Mouse (Mus musculus): ENCODE data around the gene Cd99l2.

Gene Cd99l2

DNA sequence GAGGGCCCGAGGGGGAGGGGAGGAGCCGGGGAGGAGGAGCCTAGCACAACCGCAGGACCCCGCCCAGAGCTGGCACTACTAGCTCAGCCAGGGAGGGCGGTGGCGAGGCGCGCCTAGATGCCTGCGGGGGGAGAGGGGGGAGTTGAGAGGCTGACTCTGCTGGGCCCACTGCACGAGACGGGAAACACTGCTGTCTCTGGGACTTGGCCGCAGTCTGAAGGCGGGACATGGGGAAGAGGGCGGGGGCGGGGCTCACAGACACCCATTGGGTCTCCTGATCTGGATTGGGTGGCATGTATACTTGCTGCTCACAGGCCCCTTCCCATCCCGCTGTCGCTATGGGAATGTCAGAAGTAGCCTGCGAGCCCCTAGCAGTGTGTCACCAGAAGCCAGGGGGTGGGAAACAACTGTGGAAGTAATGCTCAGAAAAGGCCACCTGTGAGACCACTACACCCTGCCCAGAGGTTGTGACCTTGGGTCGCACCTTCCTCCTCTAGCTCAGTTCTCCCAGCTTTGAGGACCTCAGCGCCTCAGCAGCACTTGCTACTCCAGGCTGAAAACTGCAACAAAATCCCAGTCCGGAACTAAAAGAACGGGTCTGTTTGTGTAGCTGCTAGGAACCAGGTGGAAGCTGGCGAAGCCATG is at the start of gene Cd99l2:
Gene Cd99l2, minus strand, starts transcription at position 216 of the 645 bp plus-strand sequence.
- H3K9me3 ChIP-seq (ENCODE audit: low read length), result no peaks in the 10 kb centered on the region
- H3K36me3 ChIP-seq (ENCODE audit: insufficient read depth, low read length), result no peaks in the 10 kb centered on the region
- TF ChIP-seq NANOG (IDR thresholded peaks at IDR 0.05; ENCODE audit: borderline replicate concordance, low read length) (no peak), POU5F1 (IDR thresholded peaks at IDR 0.05; ENCODE audit: borderline replicate concordance, low read length) (no peak), CTCF (conservative IDR thresholded peaks at IDR 0.05; ENCODE audit: low read length) (no peak)
- peak within 1 kb of the TSS; percentile 77 for H3K4me3 ChIP-seq (replicated peaks; ENCODE audit: low read length)
- peaks cover 1% of the 10 kb centered on the region; the same call in 1 of the 2 replicates for H3K27me3 ChIP-seq (ENCODE audit: insufficient read depth, low read length)
- peaks cover 11% of the 10 kb centered on the region; the same call in 1 of the 2 replicates for H3K4me1 ChIP-seq (replicated peaks; ENCODE audit: low read depth, low read length)

GRCm38 (mm10) chrX:71540821-71541510 is 48.3 kb upstream of the Cd99l2 start:
- Histone ChIP-seq H3K4me1 (replicated peaks; ENCODE audit: low read depth, low read length) (no peaks in the 10 kb centered on the region), H3K4me3 (replicated peaks; ENCODE audit: low read length) (no peak overlapping the region), H3K27me3 (ENCODE audit: insufficient read depth, low read length) (peaks cover 9% of the 10 kb centered on the region; the same call in 1 of the 2 replicates), H3K9me3 (ENCODE audit: low read length) (no peaks in the 10 kb centered on the region), H3K36me3 (ENCODE audit: insufficient read depth, low read length) (no peaks in the 10 kb centered on the region)
- TF ChIP-seq NANOG (IDR thresholded peaks at IDR 0.05; ENCODE audit: borderline replicate concordance, low read length) (no peak), POU5F1 (IDR thresholded peaks at IDR 0.05; ENCODE audit: borderline replicate concordance, low read length) (no peak), CTCF (conservative IDR thresholded peaks at IDR 0.05; ENCODE audit: low read length) (no peak)

DNA sequence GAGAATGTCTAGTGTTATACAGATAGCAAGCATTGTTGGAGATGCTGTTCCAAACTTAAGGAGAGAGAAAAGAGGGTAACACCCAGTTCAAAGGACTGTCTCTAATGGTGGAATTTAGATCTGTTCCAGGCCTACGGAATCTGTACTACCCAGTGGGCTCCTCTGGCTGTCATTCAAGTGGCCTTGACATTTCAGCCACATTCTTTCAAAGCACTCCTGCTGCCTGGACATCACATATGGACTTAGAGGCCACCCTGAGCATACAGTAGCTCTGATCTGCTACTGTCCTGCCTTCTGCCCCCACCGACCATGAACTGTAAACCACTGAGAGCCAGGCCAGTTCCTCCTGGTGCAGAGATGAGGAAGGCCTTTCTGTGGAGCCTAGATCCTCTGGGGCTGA is 45.1 kb upstream of the Cd99l2 start:
- H3K36me3 ChIP-seq (ENCODE audit: insufficient read depth, low read length), result no peaks in the 10 kb centered on the region
- H3K9me3 ChIP-seq (ENCODE audit: low read length), result no peaks in the 10 kb centered on the region
- no peak for TF ChIP-seq CTCF (conservative IDR thresholded peaks at IDR 0.05; ENCODE audit: low read length)
- no peak for TF ChIP-seq POU5F1 (IDR thresholded peaks at IDR 0.05; ENCODE audit: borderline replicate concordance, low read length)
- no peak for TF ChIP-seq NANOG (IDR thresholded peaks at IDR 0.05; ENCODE audit: borderline replicate concordance, low read length)
- H3K4me1 ChIP-seq (replicated peaks; ENCODE audit: low read depth, low read length), result no peaks in the 10 kb centered on the region
- no peak overlapping the region for H3K4me3 ChIP-seq (replicated peaks; ENCODE audit: low read length)
- peaks cover 6% of the 10 kb centered on the region; the same call in 1 of the 2 replicates for H3K27me3 ChIP-seq (ENCODE audit: insufficient read depth, low read length)

DNA sequence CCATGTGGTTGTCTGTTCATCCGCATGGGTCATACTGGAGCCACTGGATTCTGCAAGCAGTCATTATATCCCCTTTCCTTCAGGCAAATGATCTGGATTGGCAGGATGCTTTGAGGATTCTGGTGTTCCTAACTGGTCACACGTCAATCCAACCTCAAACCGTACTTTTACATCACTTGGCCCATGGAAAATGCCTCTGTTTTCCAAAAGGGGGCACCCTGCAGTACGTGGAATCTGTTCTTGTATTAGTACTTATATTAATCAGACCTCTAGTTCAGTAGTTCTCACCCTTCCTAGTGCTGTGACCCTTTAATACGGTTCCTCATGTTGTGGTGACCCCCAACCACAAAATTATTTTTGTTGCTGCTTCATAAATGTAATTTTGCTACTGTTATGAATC is 41.5 kb upstream of the Cd99l2 start:
- no peaks in the 10 kb centered on the region for H3K4me1 ChIP-seq (replicated peaks; ENCODE audit: low read depth, low read length)
- TF ChIP-seq CTCF (conservative IDR thresholded peaks at IDR 0.05; ENCODE audit: low read length) (no peak), POU5F1 (IDR thresholded peaks at IDR 0.05; ENCODE audit: borderline replicate concordance, low read length) (no peak), NANOG (IDR thresholded peaks at IDR 0.05; ENCODE audit: borderline replicate concordance, low read length) (no peak)
- no peaks in the 10 kb centered on the region for H3K9me3 ChIP-seq (ENCODE audit: low read length)
- no peaks in the 10 kb centered on the region for H3K27me3 ChIP-seq (ENCODE audit: insufficient read depth, low read length)
- H3K36me3 ChIP-seq (ENCODE audit: insufficient read depth, low read length), result no peaks in the 10 kb centered on the region
- no peak overlapping the region for H3K4me3 ChIP-seq (replicated peaks; ENCODE audit: low read length)

DNA sequence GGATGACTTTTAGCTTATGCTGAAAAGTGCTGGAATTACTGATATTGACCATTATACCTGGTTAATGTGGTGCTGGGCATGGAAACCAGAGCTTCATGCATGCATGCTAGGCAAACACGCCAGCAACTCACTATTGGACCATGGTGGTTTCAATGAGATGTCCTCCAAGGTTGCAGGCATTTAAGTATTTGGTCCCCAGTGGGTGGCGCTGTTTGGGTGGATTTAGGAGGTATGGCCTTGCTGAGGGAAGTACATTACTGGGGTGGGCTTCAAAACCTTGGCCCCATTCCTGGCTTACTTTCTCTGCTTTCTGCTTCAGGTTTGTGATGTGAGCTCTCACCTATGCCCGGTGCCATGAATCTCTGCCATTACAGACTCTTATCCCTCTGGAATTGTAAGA is 40.0 kb upstream of the Cd99l2 start:
- Histone ChIP-seq H3K27me3 (ENCODE audit: insufficient read depth, low read length) (no peaks in the 10 kb centered on the region), H3K36me3 (ENCODE audit: insufficient read depth, low read length) (no peaks in the 10 kb centered on the region), H3K4me3 (replicated peaks; ENCODE audit: low read length) (no peak overlapping the region), H3K4me1 (replicated peaks; ENCODE audit: low read depth, low read length) (no peaks in the 10 kb centered on the region), H3K9me3 (ENCODE audit: low read length) (no peaks in the 10 kb centered on the region)
- TF ChIP-seq CTCF (conservative IDR thresholded peaks at IDR 0.05; ENCODE audit: low read length) (0 out of 2 replicates have a peak, but pooled peaks have one; percentile 14), POU5F1 (IDR thresholded peaks at IDR 0.05; ENCODE audit: borderline replicate concordance, low read length) (no peak)

- Histone ChIP-seq H3K4me1 (replicated peaks; ENCODE audit: low read depth, low read length) (no peaks in the 10 kb centered on the region), H3K4me3 (replicated peaks; ENCODE audit: low read length) (no peak overlapping the region), H3K36me3 (ENCODE audit: insufficient read depth, low read length) (no peaks in the 10 kb centered on the region), H3K27me3 (ENCODE audit: insufficient read depth, low read length) (no peaks in the 10 kb centered on the region), H3K9me3 (ENCODE audit: low read length) (no peaks in the 10 kb centered on the region)
- no peak for TF ChIP-seq NANOG (IDR thresholded peaks at IDR 0.05; ENCODE audit: borderline replicate concordance, low read length)
- no peak for TF ChIP-seq CTCF (conservative IDR thresholded peaks at IDR 0.05; ENCODE audit: low read length)
- TF ChIP-seq POU5F1 (IDR thresholded peaks at IDR 0.05; ENCODE audit: borderline replicate concordance, low read length), result no peak
Measured at GRCm38 (mm10) chrX:71528646-71529045, 36.0 kb upstream of the Cd99l2 start.

DNA sequence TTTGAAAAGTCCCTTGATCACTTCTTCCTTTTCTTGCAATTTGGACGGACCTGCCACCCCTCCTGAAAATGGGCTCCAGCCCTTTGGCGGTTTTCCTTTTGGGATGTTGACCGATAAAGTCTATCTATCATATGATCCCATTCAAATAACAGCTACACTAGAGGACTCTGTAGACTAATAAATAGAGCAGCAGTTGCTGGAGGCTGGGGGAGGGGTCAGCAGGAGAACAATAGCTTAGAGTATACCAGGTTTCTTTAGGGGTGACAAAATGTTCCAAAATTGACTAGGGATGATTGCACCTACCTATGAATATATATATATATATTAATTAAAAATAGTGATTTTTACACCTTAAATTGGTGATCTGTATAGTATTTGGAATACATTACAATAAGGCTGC is 35.5 kb upstream of the Cd99l2 start:
- H3K9me3 ChIP-seq (ENCODE audit: low read length), result no peaks in the 10 kb centered on the region
- no peaks in the 10 kb centered on the region for H3K36me3 ChIP-seq (ENCODE audit: insufficient read depth, low read length)
- H3K27me3 ChIP-seq (ENCODE audit: insufficient read depth, low read length), result no peaks in the 10 kb centered on the region
- H3K4me3 ChIP-seq (replicated peaks; ENCODE audit: low read length), result no peak overlapping the region
- TF ChIP-seq NANOG (IDR thresholded peaks at IDR 0.05; ENCODE audit: borderline replicate concordance, low read length), result no peak
- TF ChIP-seq POU5F1 (IDR thresholded peaks at IDR 0.05; ENCODE audit: borderline replicate concordance, low read length), result no peak
- no peak for TF ChIP-seq CTCF (conservative IDR thresholded peaks at IDR 0.05; ENCODE audit: low read length)
- H3K4me1 ChIP-seq (replicated peaks; ENCODE audit: low read depth, low read length), result no peaks in the 10 kb centered on the region

DNA sequence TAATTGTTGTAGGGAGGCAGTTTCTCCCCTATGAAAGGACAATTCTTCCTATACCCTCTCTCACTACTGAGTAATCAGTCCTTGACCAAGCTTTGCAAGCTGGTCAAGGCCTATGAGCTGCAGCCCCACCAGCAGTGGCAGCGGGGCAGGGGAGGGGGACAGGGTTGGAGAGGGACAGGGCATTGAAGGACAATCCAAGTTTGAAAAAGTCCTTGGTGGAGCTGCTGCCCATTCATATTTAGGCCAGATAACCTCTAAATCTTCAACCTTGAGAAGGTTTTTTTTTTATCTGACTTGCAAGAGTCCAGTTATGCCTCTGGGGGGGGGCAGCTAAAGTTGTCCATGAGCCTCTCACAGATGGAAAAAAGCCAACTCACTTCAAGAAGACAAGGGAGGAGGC is 34.8 kb upstream of the Cd99l2 start:
- Histone ChIP-seq H3K4me1 (replicated peaks; ENCODE audit: low read depth, low read length) (no peaks in the 10 kb centered on the region), H3K9me3 (ENCODE audit: low read length) (no peaks in the 10 kb centered on the region), H3K36me3 (ENCODE audit: insufficient read depth, low read length) (no peaks in the 10 kb centered on the region), H3K27me3 (ENCODE audit: insufficient read depth, low read length) (no peaks in the 10 kb centered on the region), H3K4me3 (replicated peaks; ENCODE audit: low read length) (no peak overlapping the region)
- TF ChIP-seq POU5F1 (IDR thresholded peaks at IDR 0.05; ENCODE audit: borderline replicate concordance, low read length) (no peak), CTCF (conservative IDR thresholded peaks at IDR 0.05; ENCODE audit: low read length) (no peak), NANOG (IDR thresholded peaks at IDR 0.05; ENCODE audit: borderline replicate concordance, low read length) (no peak)
